Mouse (Mus musculus) embryonic fibroblast, embryonic 13.5 days (primary cell): ENCODE results near the gene Lrp4.

ENCODE experiments used
- CTCF ChIP-seq: IDR thresholded peaks from 2 replicates; pipeline ENCODE4 v1.5.1; 2011; ENCODE audit warnings: mild to moderate bottlenecking, control low read depth, low read length, moderate library complexity, borderline replicate concordance; ENCODE audit not compliant: insufficient read depth
- POLR2A ChIP-seq: IDR thresholded peaks from 2 replicates; pipeline ENCODE4 v1.6.1; 2011; ENCODE audit warnings: low read depth, mild to moderate bottlenecking, control low read depth, low read length, moderate library complexity

DNA sequence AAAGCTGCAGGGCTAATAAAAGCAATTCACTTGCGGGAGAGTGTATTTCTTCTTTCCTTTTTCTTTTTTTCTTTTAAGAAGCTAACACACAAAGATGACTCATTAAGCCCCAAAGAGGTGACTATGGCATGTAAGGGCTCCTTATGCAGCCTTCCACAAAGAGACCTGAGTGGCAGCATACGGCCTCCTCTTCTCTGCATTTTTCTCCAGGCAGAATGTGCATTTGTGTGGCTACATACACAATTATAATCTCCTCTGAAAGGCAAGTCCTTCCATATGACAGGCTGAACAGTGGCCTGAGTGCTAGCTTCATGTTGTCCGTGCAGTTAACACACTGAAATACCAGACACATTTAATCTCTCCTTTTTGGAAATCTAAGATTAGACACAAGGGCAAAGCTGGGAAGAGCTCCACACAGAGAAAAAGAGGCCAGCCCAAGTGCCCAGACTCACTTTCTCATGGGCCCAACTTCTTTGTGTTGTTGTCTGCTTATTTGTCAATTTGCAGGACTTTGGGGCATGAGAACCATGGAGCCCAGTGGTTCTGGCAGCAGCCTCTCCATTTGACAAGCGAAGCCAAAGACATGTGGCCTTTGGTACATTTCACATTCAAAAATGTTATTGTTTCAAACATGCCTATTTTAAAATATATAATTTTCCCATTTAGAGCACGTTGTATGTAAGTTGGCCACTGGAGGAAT, 20.0 kb upstream of the Lrp4 start:
- TF ChIP-seq POLR2A, result no peak
- no peak for TF ChIP-seq CTCF
